Mouse (Mus musculus) CH12.LX (cell line): ENCODE results near the gene Tph2.

Experiments used
- CTCF ChIP-seq, 2 experiments: IDR thresholded peaks in 1 of 2; conservative IDR thresholded peaks in 1 of 2; 2 replicates each; pipeline ENCODE4 v1.5.1; 2011 to 2012; ENCODE audit warnings: low read depth in 2 of 2, low read length in 2 of 2, improper control_type of control experiment in 1 of 2, inconsistent platforms in 1 of 2, mild to moderate bottlenecking in 1 of 2, moderate library complexity in 1 of 2
- EP300 ChIP-seq: IDR thresholded peaks from 2 replicates; pipeline ENCODE4 v1.6.1; 2011; ENCODE audit warnings: low read length, improper control_type of control experiment
- JUN ChIP-seq: IDR thresholded peaks from 2 replicates; pipeline ENCODE4 v1.6.1; 2011; ENCODE audit warnings: low read depth, mild to moderate bottlenecking, low read length, improper control_type of control experiment, moderate library complexity; ENCODE audit not compliant: insufficient read depth
- KAT2A ChIP-seq: IDR thresholded peaks from 2 replicates; pipeline ENCODE4 v1.6.1; 2012; ENCODE audit warnings: low read length, improper control_type of control experiment, inconsistent platforms; ENCODE audit not compliant: insufficient replicate concordance
- MAFK ChIP-seq: IDR thresholded peaks from 2 replicates; pipeline ENCODE4 v1.6.1; 2011; ENCODE audit warnings: low read length, improper control_type of control experiment; ENCODE audit not compliant: insufficient replicate concordance
- MYC ChIP-seq: IDR thresholded peaks from 2 replicates; pipeline ENCODE4 v1.6.1; 2011; ENCODE audit warnings: low read depth, mild to moderate bottlenecking, improper control_type of control experiment, low read length
- POLR2A ChIP-seq: IDR thresholded peaks from 2 replicates; pipeline ENCODE4 v1.6.1; 2011; ENCODE audit warnings: low read depth, mild to moderate bottlenecking, improper control_type of control experiment, low read length
- SIN3A ChIP-seq: IDR thresholded peaks from 2 replicates; pipeline ENCODE4 v1.6.1; 2012; ENCODE audit warnings: low read length, improper control_type of control experiment, inconsistent platforms
- TCF12 ChIP-seq: IDR thresholded peaks from 2 replicates; pipeline ENCODE4 v1.6.1; 2014; ENCODE audit warnings: low read depth, mild to moderate bottlenecking, inconsistent platforms, low read length, improper control_type of control experiment
- ZKSCAN1 ChIP-seq: IDR thresholded peaks from 2 replicates; pipeline ENCODE4 v1.6.1; 2012; ENCODE audit warnings: low read depth, inconsistent platforms, low read length, improper control_type of control experiment, borderline replicate concordance
- ZNF384 ChIP-seq: IDR thresholded peaks from 2 replicates; pipeline ENCODE4 v1.6.1; 2012; ENCODE audit warnings: low read depth, low read length, improper control_type of control experiment, inconsistent platforms

DNA sequence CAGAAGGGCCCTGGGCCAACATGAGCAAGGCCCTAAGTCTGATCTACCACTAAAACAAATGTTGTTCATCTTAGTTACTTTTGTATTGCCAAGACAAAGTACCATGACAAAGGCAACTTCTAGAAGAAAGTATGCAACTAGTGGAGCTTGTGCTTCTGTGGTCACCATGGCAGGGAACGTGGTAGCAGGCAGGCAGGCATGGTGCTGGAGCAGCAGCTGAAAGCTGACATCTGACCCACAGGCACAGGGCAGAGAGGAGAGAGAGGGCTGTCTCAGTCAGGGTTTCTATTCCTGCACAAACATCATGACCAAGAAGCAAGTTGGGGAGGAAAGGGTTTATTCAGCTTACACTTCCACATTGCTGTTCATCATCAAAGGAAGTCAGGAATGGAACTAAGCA is 56.9 kb downstream of the Tph2 start:
- TF ChIP-seq ZNF384 (no peak), EP300 (no peak), ZKSCAN1 (no peak), CTCF (conservative IDR thresholded peaks at IDR 0.05 in 1 of 2, IDR thresholded peaks at IDR 0.05 in 1 of 2; ENCODE audit: low read depth in 2 of 2, low read length in 2 of 2) (no peak), MAFK (no peak), SIN3A (no peak), KAT2A (no peak), POLR2A (no peak), JUN (no peak), MYC (no peak), TCF12 (no peak)
